Mouse (Mus musculus): Measurements from ENCODE around the gene Ngrn. TPM values are rescaled to one million over a fixed set of nuclear protein-coding genes. Genes with fewer than 3 reads are reported as not detected.

The Ngrn gene
- polyA plus RNA-seq, 1 experiment from 2014 or later, result 60.3 TPM

DNA sequence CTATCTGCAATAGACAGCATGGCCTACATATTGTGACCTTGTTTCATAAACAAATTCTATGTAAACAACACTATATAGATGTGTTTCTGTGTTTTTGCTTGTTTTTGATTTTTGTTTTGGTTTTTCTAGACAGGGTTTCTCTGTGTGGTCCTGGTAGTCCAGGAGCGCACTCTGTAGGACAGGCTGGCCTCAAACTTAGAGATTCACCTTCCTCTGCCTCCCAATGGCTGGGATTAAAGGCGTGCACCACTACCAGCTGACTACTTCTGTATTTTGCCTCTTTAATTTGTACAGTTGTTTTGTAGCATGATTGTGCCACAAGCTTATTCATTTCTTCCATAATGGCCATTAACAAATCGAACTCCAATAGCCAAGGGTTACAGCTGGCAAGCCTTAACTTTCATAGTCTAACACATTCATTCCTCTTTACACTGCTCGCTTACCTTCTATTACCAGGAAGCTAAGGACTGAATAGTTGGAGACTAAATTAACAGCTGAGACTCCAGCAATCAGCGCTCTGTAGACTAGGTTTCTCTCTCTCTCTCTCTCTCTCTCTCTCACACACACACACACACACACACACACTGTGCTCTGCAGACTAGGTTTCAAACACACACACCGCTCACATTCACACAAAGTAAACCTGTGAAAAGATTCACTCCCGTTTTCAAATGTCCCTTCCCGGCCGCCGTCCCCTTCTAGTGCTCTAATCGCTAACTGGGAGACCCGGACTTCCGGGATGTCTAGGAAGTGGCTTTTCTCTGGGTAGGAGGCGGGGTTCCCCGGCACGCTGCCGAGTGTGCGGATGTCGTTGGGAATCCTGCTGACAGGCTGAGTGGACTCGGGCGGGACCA is 8.1 kb downstream of the Ngrn start, which contains the start of gene Vps33b:
Vps33b (plus strand) TSS at position 753 of the 854 bp plus-strand sequence.
- peaks cover 27% of the 10 kb centered on the region for H3K4me1 ChIP-seq (replicated peaks)
- peak within 1 kb of the TSS; percentile 89 for H3K9ac ChIP-seq
- no peaks in the 10 kb centered on the region for H3K27me3 ChIP-seq
- 5% methylated on average over 21 of the region's 21 CpGs for WGBS
- ATAC-seq (ENCODE audit: low FRiP score), result peak; percentile 93
- peak within 1 kb of the TSS; percentile 89 for H3K4me3 ChIP-seq
- peak within 1 kb of the TSS; percentile 95 for H3K4me2 ChIP-seq
- H3K36me3 ChIP-seq, result peaks cover 53% of the 10 kb centered on the region
- peaks cover 2% of the 10 kb centered on the region for H3K9me3 ChIP-seq
- H3K27ac ChIP-seq, result peak within 1 kb of the TSS; percentile 85

DNA sequence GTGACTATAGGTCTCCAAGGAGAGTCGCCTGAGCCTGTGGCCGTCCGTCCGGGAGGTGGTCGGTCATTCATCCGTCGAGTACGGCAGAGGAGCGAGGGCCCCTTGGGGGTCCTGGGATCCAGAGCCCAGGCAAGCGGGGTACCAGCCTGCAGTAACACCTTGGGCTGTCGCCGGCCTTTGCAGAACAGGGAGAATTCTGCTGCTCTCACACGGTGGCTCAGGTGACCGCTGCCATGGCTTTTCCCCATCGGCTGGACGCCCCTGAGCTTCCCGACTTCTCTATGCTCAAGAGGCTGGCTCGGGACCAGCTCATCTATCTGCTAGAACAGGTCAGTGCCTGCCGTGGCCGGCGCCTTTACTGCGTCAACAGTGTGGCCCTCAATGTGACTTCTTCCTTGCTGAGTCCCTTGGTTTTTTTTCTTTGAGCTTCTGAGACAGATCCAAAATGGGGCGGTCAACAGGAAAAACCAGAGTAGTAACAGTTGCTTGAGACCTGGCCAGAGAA is 8.8 kb downstream of the Ngrn start:
- no peaks in the 10 kb centered on the region for H3K27me3 ChIP-seq
- WGBS, result 1% methylated on average over 23 of the region's 23 CpGs
- peak overlapping the region; percentile 89 for H3K4me3 ChIP-seq
- no peak; the same call in 1 of the 2 replicates for ATAC-seq (ENCODE audit: low FRiP score)
- H3K27ac ChIP-seq, result peak overlapping the region; percentile 85
- peak overlapping the region; percentile 95 for H3K4me2 ChIP-seq
- peak overlapping the region; percentile 89 for H3K9ac ChIP-seq
- H3K36me3 ChIP-seq, result peaks cover 53% of the 10 kb centered on the region
- H3K9me3 ChIP-seq, result peaks cover 8% of the 10 kb centered on the region
- peaks cover 27% of the 10 kb centered on the region for H3K4me1 ChIP-seq (replicated peaks)

DNA sequence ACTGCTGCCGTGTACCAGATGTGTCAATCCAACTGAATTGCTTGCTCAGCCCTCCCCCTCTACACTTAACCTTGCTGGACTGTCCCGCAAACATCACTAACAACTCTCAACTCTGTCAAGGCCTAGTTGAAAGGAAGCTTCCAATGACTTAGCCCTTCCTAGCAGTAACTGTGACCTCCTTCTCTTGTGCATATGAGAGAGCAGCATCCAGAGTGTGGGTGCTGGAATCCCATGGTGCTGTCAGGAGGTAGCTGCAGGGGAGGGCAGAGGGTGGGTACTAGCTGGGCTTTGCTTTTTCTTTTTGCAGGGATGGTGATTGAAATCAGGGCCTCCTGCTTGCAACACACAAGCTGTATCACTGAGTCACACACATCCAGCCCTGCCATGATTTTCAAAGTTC is 12.4 kb downstream of the Ngrn start:
- Histone ChIP-seq H3K9me3 (peaks cover 14% of the 10 kb centered on the region), H3K27ac (no peak overlapping the region), H3K4me1 (replicated peaks) (peaks cover 25% of the 10 kb centered on the region), H3K4me2 (no peak overlapping the region), H3K27me3 (no peaks in the 10 kb centered on the region), H3K9ac (no peak overlapping the region), H3K4me3 (no peak overlapping the region), H3K36me3 (peaks cover 64% of the 10 kb centered on the region)
- no peak for ATAC-seq (ENCODE audit: low FRiP score)
- 95% methylated on average over 2 of the region's 2 CpGs for WGBS

DNA sequence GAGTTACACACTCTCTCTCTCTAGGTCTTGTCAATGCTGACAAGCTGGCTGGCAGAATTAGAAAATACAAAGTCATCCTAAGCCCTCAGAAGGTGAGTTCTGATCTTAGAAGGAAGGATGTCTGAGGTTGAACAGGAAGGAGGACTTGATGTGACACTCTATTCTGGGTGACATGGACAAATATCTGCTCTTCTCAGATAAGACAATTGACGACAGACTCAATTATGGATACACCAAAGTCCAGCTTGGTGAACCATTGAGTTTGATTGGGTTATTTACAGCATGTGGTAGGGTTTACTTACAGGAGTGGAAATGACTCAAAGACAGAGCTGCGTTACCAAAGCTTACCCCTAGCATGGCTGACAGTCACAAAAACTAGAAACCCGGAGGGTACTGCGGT is 15.4 kb downstream of the Ngrn start:
- Histone ChIP-seq H3K4me3 (no peak overlapping the region), H3K27me3 (no peaks in the 10 kb centered on the region), H3K4me2 (no peak overlapping the region), H3K9ac (no peak overlapping the region), H3K27ac (no peak overlapping the region), H3K4me1 (replicated peaks) (peaks cover 2% of the 10 kb centered on the region), H3K9me3 (peaks cover 14% of the 10 kb centered on the region), H3K36me3 (peaks cover 88% of the 10 kb centered on the region)
- WGBS, result 95% methylated on average over 4 of the region's 4 CpGs
- no peak for ATAC-seq (ENCODE audit: low FRiP score)

DNA sequence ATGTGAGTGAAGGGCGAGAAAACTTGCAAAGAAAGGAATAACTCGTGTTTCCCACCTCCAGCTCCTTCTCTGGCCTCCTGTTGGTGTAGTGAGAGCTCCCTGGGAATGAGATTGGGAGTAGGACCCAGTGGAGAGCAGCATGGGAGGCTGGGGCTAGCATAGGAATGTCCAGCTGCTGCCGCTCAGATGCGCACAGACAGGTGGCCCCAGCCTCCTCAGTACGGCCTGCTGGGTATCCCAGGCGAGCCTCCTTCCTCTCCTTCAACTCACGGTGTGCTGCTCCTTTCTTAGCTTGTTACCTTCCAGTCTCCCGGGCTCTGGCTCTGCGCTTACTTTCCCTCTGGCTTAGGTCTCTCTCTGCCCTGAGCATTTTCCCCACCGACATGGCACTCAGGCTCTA is 19.0 kb downstream of the Ngrn start:
- H3K4me1 ChIP-seq (replicated peaks), result no peaks in the 10 kb centered on the region
- no peak overlapping the region for H3K9ac ChIP-seq
- no peak overlapping the region for H3K27ac ChIP-seq
- H3K9me3 ChIP-seq, result peaks cover 3% of the 10 kb centered on the region
- no peak overlapping the region for H3K4me2 ChIP-seq
- H3K4me3 ChIP-seq, result no peak overlapping the region
- no peak for ATAC-seq (ENCODE audit: low FRiP score)
- H3K27me3 ChIP-seq, result no peaks in the 10 kb centered on the region
- H3K36me3 ChIP-seq, result peaks cover 89% of the 10 kb centered on the region
- 86% methylated on average over 10 of the region's 10 CpGs for WGBS

DNA sequence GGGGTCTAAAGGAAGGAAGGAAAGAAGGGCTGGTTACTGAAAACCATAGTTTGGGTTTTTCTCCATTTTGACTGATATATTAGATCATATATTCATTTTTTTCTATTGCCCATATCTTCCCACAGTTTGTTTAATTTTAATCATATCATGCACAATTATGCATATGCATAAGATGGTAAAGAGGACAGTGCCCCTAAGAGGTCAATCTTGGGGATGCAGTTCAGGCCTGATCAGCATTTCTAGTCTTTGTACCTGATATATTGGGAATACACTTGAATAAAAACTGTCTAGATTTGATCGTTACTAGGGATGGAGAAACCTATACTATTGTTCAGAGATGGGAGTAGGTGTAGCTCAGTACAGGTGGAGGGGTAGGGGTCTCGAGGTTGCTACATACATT is 20.0 kb downstream of the Ngrn start:
- 94% methylated on average over 2 of the region's 2 CpGs for WGBS
- no peak for ATAC-seq (ENCODE audit: low FRiP score)
- Histone ChIP-seq H3K36me3 (peaks cover 90% of the 10 kb centered on the region), H3K9ac (no peak overlapping the region), H3K4me3 (no peak overlapping the region), H3K27me3 (no peaks in the 10 kb centered on the region), H3K27ac (no peak overlapping the region), H3K4me1 (replicated peaks) (no peaks in the 10 kb centered on the region), H3K9me3 (no peaks in the 10 kb centered on the region), H3K4me2 (no peak overlapping the region)

DNA sequence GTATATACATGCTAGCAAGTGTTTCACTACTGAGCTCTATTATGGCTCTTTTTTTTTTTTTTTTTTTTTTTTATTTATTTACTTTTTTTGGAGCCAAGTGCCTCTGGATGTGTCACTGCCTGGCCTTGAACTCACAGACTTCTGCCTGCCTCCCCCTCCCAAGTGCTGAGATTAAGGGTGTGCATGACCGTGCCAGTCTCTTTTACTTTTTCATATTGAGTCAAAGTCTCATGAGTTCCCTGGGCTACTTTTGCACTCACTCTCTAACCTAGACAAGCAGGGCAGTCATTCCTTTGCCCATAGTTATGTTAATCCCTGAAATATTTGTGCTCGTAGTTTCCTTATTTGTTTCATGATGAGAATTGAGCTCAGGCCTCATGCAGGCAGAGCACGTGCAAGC is 20.6 kb downstream of the Ngrn start:
- H3K9ac ChIP-seq, result no peak overlapping the region
- no peak overlapping the region for H3K27ac ChIP-seq
- H3K4me1 ChIP-seq (replicated peaks), result no peaks in the 10 kb centered on the region
- ATAC-seq (ENCODE audit: low FRiP score), result no peak
- WGBS, result 86% methylated on average over 3 of the region's 3 CpGs
- H3K27me3 ChIP-seq, result no peaks in the 10 kb centered on the region
- H3K36me3 ChIP-seq, result peaks cover 90% of the 10 kb centered on the region
- H3K4me3 ChIP-seq, result no peak overlapping the region
- H3K9me3 ChIP-seq, result no peaks in the 10 kb centered on the region
- no peak overlapping the region for H3K4me2 ChIP-seq

DNA sequence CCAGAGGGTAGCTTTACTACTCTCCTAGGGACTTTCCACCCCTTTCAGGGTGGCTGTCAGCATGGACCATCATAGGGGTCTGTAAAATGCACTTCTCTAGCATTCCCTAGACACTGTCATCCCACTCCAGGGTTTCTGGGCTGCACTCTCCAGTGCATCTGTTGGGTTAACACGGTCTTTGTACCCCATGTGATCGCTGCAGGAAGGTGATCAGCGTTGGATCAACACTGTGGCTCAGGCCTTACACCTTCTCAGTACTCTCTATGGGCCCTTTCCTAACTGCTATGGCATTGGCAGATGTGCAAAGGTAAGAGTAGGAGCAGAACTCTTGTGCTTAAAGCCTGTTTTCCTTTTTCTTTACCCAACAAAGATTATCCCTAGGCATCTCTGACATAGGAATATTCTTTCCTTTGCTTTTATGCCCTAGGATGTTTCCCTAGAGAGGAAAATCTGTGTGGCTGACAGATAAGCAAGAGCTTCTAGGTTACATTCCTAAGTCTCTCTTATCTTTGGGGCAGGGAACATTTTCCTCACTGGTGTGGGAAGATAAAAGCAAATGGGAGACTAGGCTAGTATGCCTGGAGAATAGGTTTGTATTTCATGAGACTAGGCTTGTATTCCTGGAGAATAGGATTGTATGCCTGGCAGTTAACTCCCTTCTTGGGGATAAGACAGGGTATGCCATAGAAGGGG is 22.4 kb downstream of the Ngrn start:
- Histone ChIP-seq H3K4me1 (replicated peaks) (no peaks in the 10 kb centered on the region), H3K4me3 (no peak overlapping the region), H3K4me2 (no peak overlapping the region), H3K36me3 (peaks cover 90% of the 10 kb centered on the region), H3K9me3 (no peaks in the 10 kb centered on the region), H3K27ac (no peak overlapping the region), H3K9ac (no peak overlapping the region), H3K27me3 (no peaks in the 10 kb centered on the region)
- WGBS, result 89% methylated on average over 3 of the region's 3 CpGs
- no peak for ATAC-seq (ENCODE audit: low FRiP score)

DNA sequence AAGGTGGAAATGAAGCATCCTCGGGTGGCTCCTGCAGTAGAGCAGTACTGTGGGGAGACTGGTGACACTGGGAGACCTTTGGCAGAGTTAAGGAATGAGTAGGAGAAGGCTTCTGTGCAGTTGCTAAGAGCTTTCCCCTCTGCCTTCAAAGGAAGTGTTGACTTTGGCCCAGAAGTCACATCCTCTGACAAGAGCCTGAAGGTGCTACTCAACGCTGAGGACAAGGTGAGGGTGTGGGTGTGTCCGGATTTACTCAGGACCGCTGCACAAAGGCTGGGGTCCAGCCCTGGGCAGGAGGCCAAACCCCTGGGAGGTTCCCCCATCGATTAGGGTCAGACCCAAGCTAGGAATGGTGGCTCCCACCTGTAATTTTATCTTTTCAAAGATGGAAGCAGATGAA is 23.4 kb downstream of the Ngrn start:
- ATAC-seq (ENCODE audit: low FRiP score), result no peak
- Histone ChIP-seq H3K4me2 (no peak overlapping the region), H3K27ac (no peak overlapping the region), H3K9me3 (no peaks in the 10 kb centered on the region), H3K27me3 (no peaks in the 10 kb centered on the region), H3K4me1 (replicated peaks) (no peaks in the 10 kb centered on the region), H3K9ac (no peak overlapping the region), H3K4me3 (no peak overlapping the region), H3K36me3 (peaks cover 87% of the 10 kb centered on the region)
- WGBS, result 96% methylated on average over 5 of the region's 5 CpGs

DNA sequence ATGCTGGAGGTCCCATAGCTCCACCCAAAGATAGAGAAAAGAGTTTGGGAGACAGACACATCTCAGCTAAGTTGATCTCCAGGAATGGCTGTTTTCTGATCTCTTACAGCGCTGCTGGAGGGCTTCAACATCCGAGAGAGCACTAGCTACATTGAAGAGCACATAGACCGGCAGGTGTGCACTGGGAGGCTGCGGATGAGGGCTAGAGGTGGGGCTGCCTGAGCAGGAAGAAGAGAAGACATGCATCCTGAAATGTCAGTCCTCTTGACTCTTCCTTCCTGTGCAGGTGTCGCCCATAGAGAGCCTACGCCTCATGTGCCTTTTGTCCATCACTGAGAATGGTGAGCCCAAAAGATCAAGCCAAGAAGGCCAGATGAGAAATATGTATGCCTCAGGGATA is 24.7 kb downstream of the Ngrn start:
- WGBS, result 96% methylated on average over 6 of the region's 6 CpGs

DNA sequence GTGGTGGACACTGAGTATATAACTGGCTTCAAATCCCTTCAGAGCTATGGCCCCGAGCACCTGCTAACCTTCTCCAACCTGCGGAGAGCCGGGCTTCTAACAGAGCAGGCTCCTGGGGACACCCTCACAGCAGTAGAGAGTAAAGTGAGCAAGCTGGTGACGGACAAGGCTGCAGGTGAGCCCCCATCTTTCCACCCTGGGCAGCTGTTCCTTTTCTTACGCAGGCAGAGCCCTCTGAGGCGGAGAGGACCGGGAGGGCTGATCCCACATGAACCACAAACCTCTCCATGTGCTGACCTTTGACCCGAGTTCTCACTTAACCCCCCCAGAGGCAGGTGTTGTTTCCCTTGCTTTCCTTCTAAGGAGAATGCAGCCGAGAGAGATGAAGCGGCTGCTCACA is 26.7 kb downstream of the Ngrn start:
- H3K27me3 ChIP-seq, result no peaks in the 10 kb centered on the region
- no peak overlapping the region for H3K4me2 ChIP-seq
- no peak overlapping the region for H3K4me3 ChIP-seq
- peaks cover 82% of the 10 kb centered on the region for H3K36me3 ChIP-seq
- no peak overlapping the region for H3K27ac ChIP-seq
- no peaks in the 10 kb centered on the region for H3K9me3 ChIP-seq
- no peak overlapping the region for H3K9ac ChIP-seq
- WGBS, result 84% methylated on average over 10 of the region's 10 CpGs
- ATAC-seq (ENCODE audit: low FRiP score), result no peak
- no peaks in the 10 kb centered on the region for H3K4me1 ChIP-seq (replicated peaks)

More for the DNA sequence above, 24.7 kb downstream of the Ngrn start:
- ATAC-seq (ENCODE audit: low FRiP score), result no peak
- Histone ChIP-seq H3K4me2 (no peak overlapping the region), H3K27me3 (no peaks in the 10 kb centered on the region), H3K9ac (no peak overlapping the region), H3K27ac (no peak overlapping the region), H3K36me3 (peaks cover 87% of the 10 kb centered on the region), H3K4me3 (no peak overlapping the region), H3K9me3 (no peaks in the 10 kb centered on the region), H3K4me1 (replicated peaks) (no peaks in the 10 kb centered on the region)

DNA sequence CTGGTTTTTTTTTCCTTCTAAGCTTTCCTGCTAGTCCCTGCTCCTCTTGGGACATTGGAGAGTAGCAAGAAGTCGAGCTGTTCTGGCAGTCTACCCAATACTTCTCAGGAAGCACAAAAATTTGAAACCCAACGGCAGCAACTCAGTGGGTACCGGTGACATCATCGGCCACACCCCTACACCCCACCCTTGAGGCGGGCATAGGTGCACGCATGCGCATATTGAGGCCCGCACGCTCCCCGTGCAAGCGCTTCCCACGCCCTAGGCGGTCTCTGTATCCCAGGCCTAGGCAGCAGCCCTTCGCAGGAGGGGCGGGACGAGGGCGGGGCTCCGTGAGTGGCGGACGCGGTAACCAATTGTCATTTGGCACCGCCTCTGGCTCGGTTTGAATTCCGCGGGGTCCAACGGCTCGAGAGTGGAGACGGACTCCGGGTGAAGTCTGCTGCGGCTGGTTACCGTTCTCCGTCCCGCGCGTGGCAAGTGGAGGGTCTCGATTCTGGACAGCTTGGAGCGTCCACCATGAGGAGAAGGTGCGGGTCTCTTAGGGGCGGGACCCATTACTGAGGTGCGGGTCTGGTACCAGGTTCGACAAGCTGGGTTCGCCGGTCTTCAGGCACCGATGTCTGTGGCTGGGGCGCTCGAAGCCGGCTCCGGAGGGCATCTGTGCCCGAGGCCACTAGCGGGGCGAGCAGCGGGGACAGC is 33.2 kb downstream of the Ngrn start, which contains the start of gene Prc1:
Prc1 (plus strand) TSS at position 389 of the 702 bp plus-strand sequence.
- ATAC-seq (ENCODE audit: low FRiP score), result peak; percentile 98
- WGBS, result under 1% methylated on average over 52 of the region's 52 CpGs
- Histone ChIP-seq H3K27me3 (no peaks in the 10 kb centered on the region), H3K4me1 (replicated peaks) (peaks cover 8% of the 10 kb centered on the region; the same call in 1 of the 2 replicates), H3K4me3 (peak within 1 kb of the TSS; percentile 68), H3K27ac (peak within 1 kb of the TSS; percentile 41), H3K36me3 (peaks cover 19% of the 10 kb centered on the region), H3K4me2 (peak within 1 kb of the TSS; percentile 97), H3K9me3 (no peaks in the 10 kb centered on the region), H3K9ac (peak within 1 kb of the TSS; percentile 75)

Measured in hindbrain, embryonic 13.5 days (tissue).